Mouse (Mus musculus) C2C12 (cell line): ENCODE results near the gene Rsph1.

Experiments
- CEBPB ChIP-seq: IDR thresholded peaks from one replicate; pipeline ENCODE4 v1.6.1; 2011; ENCODE audit warnings: low read depth, mild to moderate bottlenecking, control low read depth, moderate library complexity
- CTCF ChIP-seq: IDR thresholded peaks from one replicate; pipeline ENCODE4 v1.5.1; 2011; ENCODE audit not compliant: control insufficient read depth, insufficient read depth, insufficient read length
- FOSL1 ChIP-seq: IDR thresholded peaks from one replicate; pipeline ENCODE4 v1.8.0; 2011; ENCODE audit warnings: mild to moderate bottlenecking, low read length; ENCODE audit not compliant: poor library complexity, insufficient read depth, severe bottlenecking
- MAX ChIP-seq: IDR thresholded peaks from one replicate; pipeline ENCODE4 v1.6.1; 2011; ENCODE audit warnings: mild to moderate bottlenecking, control low read depth
- MYOD1 ChIP-seq: IDR thresholded peaks from one replicate; pipeline ENCODE4 v1.6.1; 2011; ENCODE audit warnings: low read depth; ENCODE audit not compliant: control insufficient read depth, insufficient read length
- MYOG ChIP-seq: IDR thresholded peaks from one replicate; pipeline ENCODE4 v1.6.1; 2011; ENCODE audit not compliant: control insufficient read depth, insufficient read length; ENCODE audit errors: extremely low read depth
- USF1 ChIP-seq: IDR thresholded peaks from one replicate; pipeline ENCODE4 v1.6.1; 2011; ENCODE audit warnings: low read depth, mild to moderate bottlenecking, control low read depth, moderate library complexity

DNA sequence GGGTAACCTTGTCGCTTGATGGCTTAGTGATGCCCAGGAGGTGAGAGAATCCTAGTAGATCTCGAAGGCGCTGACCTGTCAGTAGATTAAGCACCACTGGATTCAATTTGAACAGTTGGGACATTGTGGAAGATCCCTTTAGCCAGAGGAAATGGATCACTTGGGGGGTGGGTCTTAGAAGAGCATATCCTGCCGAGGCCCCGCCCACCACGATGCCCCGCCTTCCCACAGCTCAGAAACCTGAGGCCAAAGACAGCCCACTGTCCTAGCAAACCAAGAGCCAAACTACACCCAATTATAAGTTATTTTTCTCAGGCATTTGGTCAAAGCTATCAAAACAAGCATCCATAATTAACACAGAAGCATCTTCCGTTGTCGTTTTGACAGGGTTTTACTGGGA, 33.9 kb upstream of the Rsph1 start:
- TF ChIP-seq MYOG (no peak), CTCF (no peak), USF1 (no peak), CEBPB (no peak), FOSL1 (no peak), MAX (no peak), MYOD1 (no peak)
